Mouse (Mus musculus) spleen, adult 2 months (tissue): ENCODE measurements at regions not wholly inside any gene's neighbourhood (a gene's known extent, or its start where the extent isn't known, plus 50 kb on each side); places are given as distances from the start of the nearest gene placed in this dataset.

ENCODE experiments used
- CTCF ChIP-seq: fragments of 200-500 bp; IDR thresholded peaks from 2 replicates; pipeline ENCODE4 v1.5.1; 2011; ENCODE audit warnings: mild to moderate bottlenecking, inconsistent platforms; ENCODE audit not compliant: insufficient read depth, insufficient read length, insufficient replicate concordance; ENCODE audit errors: extremely low read depth
- POLR2A ChIP-seq: fragments of 200-500 bp; IDR thresholded peaks from 2 replicates; pipeline ENCODE4 v1.6.1; 2011; ENCODE audit warnings: low read depth, low read length, inconsistent platforms

DNA sequence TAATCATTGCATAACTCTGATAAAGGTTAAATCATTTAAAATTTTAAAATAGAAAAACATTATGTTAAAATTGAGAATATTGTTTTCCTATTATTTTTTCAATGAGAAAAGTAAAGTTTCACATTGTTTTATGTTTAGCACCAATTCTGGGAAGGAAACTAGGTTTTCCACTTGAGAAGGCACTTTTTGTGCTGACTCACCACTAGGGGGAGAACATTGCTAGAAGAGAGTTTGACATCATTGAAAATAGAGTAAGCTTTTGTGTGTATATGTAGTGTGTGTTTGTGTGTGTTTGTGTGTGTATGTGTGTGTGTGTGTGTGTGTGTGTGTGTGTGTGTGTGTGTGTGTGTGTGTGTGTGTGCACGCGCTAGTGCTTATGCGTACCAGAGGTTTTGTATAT is 66.9 kb downstream of the Gm11146 start:
- TF ChIP-seq CTCF (no peak), POLR2A (no peak)
